In the genomic region with DNA sequence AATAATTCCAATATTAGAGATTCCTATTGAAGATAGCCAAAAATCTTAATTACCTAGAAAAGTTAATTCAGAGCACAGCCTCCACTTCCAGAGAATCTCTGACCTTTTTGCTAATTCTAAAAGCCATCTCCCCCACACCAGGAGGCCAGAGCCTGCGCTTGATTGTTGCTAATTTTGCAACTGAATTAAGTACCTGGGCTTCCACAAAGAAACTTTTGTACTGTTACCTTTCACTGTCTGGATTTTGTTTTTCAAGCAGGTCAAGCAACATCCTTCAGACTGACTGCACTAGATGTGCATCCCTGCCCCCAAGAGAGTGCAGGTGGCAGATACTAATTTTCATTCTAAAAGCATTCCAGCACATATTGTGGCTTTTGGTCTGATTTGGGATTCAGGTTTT, we compare ENCODE assay signal across 12 mouse cellular contexts.
"Had no signal": no experiment of that assay in that cellular context is flagged by ENCODE, and none has a peak within 500 bp of the region (broad histone marks: within the 10 kb centered on the region; RNA-seq: fewer than 3 reads in every experiment).

No protein-coding gene starts in this region.

- DNase-seq: retina, postnatal 1 day; right cerebral cortex, adult 18-20 months; right cerebral cortex, postnatal 14 days; right cerebral cortex, postnatal 25 days; right cerebral cortex, postnatal 4 days; spleen, adult 18-20 months; thymus, adult 18-20 months; thymus, adult 2 months; thymus, postnatal 14 days; thymus, postnatal 25 days; thymus, postnatal 36 days; thymus, postnatal 4 days had no signal
